Comparison of ENCODE assay signal across 21 mouse cellular contexts in the genomic region with DNA sequence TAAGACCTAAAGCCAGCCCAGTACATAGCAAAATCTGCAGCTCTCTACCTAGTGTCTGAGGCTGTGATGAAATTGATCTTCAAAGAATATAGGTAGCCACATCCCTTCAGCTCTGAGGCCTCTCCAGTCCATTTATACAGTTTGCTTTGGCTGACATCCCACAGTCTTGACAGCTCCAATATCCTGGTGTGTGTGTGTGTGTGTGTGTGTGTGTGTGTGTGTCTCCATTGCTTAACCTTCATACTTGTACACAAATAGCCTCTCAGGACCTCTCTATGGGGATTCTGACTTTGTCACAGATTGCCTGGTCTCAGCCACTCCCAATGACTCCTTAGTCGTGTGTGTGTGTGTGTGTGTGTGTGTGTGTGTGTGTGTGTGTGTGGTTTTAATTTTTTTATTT. TPM values are rescaled to one million over a fixed set of nuclear protein-coding genes. Genes with fewer than 3 reads are reported as not detected.
DNase-seq lines count a peak whose midpoint lies in the region; TF ChIP-seq lines count a peak whose summit lies in the region.
"Had no signal": no experiment of that assay in that cellular context is flagged by ENCODE, and none has a peak within 500 bp of the region (broad histone marks: within the 10 kb centered on the region; RNA-seq: fewer than 3 reads in every experiment).

No protein-coding gene starts in this region.

- 33% methylated on average over 1 of the region's 1 CpGs for WGBS in liver, adult 2 months

- no peaks in the 10 kb centered on the region for H3K79me2 ChIP-seq in liver, adult 2 months (ENCODE audit: control insufficient read depth, insufficient read depth, low read length)

- TF ChIP-seq POLR2A in liver, adult 2 months (IDR thresholded peaks at IDR 0.05; ENCODE audit: extremely low read depth, insufficient read depth, low read length) = no peak

- peak; percentile 60 for DNase-seq in heart, adult 11 months
- no peak for DNase-seq in heart, adult 8-10 months (ENCODE audit: low spot score)
- peak; percentile 61 for DNase-seq in liver, adult 2 months (ENCODE audit: extremely low read depth, low read depth, low spot score)
- DNase-seq in liver = no peak
- DNase-seq in lung, postnatal 25 days (ENCODE audit: low spot score) = peak; percentile 19
- no peak for DNase-seq in lung, postnatal 10 days
- peak; percentile 40 for DNase-seq in adipocyte (ENCODE audit: low spot score)
- DNase-seq: adrenal gland, postnatal 10 days; cerebellum, adult 11 months; cerebellum, adult 2 months; cerebellum, adult 9-11 months; cerebellum, postnatal 25 days; forebrain, postnatal 0 days; gastrocnemius, adult 2 months; gastrocnemius, postnatal 14 days; heart, adult 2 months; heart, postnatal 14 days had no signal

- no peak overlapping the region for H3K4me3 ChIP-seq in liver, adult 2 months (ENCODE audit: insufficient read depth, low read depth, low read length)
- H3K4me3 ChIP-seq: embryonic facial prominence, embryonic 12.5 days; embryonic facial prominence, embryonic 15.5 days; gastrocnemius, adult 2 months; heart, adult 2 months; hindbrain, embryonic 12.5 days; hindbrain, embryonic 15.5 days had no signal

- peaks cover 4% of the 10 kb centered on the region for H3K4me1 ChIP-seq in liver, adult 2 months (ENCODE audit: control insufficient read depth, insufficient read depth, low read length)
- H3K4me1 ChIP-seq: embryonic facial prominence, embryonic 12.5 days; embryonic facial prominence, embryonic 15.5 days; hindbrain, embryonic 12.5 days; hindbrain, embryonic 15.5 days had no signal

- H3K27me3 ChIP-seq in liver, adult 2 months (ENCODE audit: control insufficient read depth, insufficient read depth, low read length) = no peaks in the 10 kb centered on the region
- H3K27me3 ChIP-seq: embryonic facial prominence, embryonic 12.5 days; embryonic facial prominence, embryonic 15.5 days; hindbrain, embryonic 12.5 days; hindbrain, embryonic 15.5 days had no signal

- no peak for TF ChIP-seq CTCF in liver, adult 2 months (IDR thresholded peaks at IDR 0.05; ENCODE audit: low read depth, low read length)

- H3K36me3 ChIP-seq in liver, adult 2 months (ENCODE audit: control insufficient read depth, insufficient read depth, low read length) = no peaks in the 10 kb centered on the region; the same call in 1 of the 2 replicates

- no peak overlapping the region for H3K9ac ChIP-seq in liver, adult 2 months (ENCODE audit: low read depth, low read length)
- H3K9ac ChIP-seq: embryonic facial prominence, embryonic 12.5 days; embryonic facial prominence, embryonic 15.5 days; forebrain, postnatal 0 days; hindbrain, embryonic 12.5 days; hindbrain, embryonic 15.5 days had no signal

- no peak overlapping the region for H3K27ac ChIP-seq in liver, adult 2 months (replicated peaks; ENCODE audit: insufficient read depth, low read depth, low read length)
- H3K27ac ChIP-seq: embryonic facial prominence, embryonic 12.5 days; embryonic facial prominence, embryonic 15.5 days; gastrocnemius, adult 2 months; heart, adult 2 months; hindbrain, embryonic 12.5 days; hindbrain, embryonic 15.5 days had no signal

RNA-seq across cellular contexts. Expression of gene Stk35, which starts 33.9 kb away (rescaled TPM):
- 10 to 100 TPM; 17.0 to 21.8 (median 19.9) TPM for total RNA-seq in heart, adult 8-10 months (2022)
- 8.5 and 8.7 TPM in 2 replicates for total RNA-seq in liver, adult 2 months (2014; rRNA removed)
- 8.4 and 8.6 TPM in 2 replicates for polyA plus RNA-seq in liver, adult 2 months (2012; rRNA removed)

Comparison
In these comparisons a context has a peak if more than half of its experiments do, and no peak if none do; other contexts are left out.
1. DNase-seq: peak in heart, adult 11 months (single experiment), liver, adult 2 months (single experiment), lung, postnatal 25 days (single experiment) and adipocyte (single experiment); none in heart, adult 8-10 months (single experiment), liver (single experiment) and lung, postnatal 10 days (single experiment).